Mouse (Mus musculus) kidney, adult 9 months (tissue): ENCODE data around the gene Cadm2.

Source experiments
- DNase-seq: peaks from one replicate; pipeline ENCODE4 v3.0.0; 2022

The Cadm2 gene

DNA sequence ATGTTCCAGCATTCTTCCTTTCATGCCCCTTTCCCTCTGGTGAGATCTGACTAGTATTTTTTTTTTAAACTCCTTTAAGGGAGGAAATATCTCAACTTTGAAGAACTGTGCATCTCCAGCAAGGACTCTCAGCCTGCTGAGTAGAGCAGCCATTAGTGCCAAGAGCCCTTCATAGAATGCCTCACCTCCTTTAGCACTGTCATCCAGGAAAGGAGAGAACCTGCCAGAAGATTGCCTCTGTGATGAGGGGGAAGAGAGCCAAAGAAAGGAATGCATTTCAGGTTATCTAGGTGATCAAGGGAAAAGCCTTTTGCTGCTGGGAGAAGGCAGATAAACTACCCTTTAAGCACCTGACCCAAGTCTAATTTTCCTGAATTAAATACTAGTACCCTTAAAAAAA lies 943.5 kb downstream of the Cadm2 start:
- no peak for DNase-seq

DNA sequence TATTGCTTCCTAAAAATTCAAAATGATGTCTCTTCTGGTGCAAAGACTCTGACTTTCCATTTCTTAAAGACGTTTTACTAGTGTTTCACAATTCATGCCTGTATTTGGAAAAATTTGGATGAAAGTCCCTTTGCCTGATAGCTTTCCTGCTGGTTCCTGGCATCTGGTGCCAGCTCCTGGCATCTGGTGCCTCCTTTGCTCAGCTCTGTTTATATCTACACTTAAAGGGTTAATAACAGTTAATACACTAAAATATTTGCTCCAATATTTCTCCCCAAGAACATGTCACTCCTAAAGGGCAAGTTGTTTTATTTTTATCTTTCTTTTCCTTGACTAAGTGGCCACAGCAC lies 969.7 kb downstream of the Cadm2 start:
- DNase-seq, result no peak

DNA sequence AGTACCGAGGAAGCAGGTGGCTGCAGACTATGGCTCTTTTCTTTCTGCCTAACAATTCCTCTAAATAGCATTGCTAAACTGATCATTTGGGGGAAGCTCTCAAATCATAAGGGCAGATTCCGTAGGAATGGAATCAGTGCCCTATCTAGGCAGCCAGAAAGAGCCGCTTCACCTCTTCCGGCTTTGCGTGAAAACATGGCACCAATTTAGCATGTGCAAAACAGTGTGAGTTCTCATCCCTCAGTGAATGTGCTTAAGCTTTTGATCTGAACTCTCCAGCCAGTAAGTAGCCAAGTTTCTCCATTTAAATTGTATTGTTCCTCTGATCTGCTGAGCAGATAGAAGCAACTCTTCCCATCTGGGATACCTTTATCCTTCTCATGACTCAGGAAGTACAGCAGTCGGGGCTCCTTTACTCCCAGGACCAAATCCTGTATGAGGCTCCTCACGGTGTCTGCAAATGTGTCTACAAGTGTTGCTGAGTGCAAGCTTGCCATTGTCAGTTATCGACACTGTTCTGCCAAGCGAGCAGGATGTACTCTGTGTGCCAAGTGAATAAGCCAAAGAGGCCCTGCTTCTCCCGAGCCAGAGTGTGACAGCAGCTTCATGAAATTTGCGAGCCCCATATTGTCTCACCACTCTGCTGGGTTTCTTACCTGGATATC lies 970.2 kb downstream of the Cadm2 start:
- DNase-seq, result no peak

DNA sequence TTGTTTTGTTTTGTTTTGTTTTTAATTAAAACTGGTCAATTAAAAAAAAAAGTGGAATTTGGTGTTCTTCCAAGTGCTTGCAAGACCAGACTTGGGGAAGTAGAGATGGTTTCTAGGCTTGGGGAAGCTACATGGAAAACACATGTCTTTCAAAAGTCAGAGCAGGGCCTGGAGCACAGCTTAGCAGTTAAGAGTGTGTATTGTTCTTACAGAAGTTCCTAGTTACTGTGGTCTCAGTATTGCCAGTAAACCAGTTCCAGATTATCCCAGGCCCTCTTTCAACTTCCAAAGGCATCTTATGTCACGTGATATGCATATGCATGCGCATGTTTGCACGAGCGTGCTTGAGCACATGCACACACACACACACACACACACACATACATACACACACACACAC lies 972.9 kb downstream of the Cadm2 start:
- DNase-seq, result no peak

DNA sequence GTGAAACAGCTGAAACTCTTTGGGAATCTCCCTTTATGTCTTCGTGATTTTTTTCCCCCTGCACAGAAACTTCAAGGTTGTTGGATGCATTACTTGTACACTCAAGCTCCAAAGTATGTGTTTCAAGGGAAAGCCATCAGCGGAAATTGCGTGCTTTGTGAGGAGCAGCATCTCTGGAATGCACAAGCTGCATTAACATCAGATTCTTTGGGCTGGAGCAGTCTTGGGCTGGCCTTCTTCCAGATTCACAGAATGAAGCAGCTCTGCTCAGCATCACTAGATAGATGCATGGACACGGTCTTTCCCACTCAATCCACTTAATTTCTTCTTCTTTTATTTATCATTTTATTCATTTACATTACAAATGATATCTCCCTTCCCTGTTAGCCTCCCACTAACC lies 977.1 kb downstream of the Cadm2 start:
- DNase-seq, result no peak

DNA sequence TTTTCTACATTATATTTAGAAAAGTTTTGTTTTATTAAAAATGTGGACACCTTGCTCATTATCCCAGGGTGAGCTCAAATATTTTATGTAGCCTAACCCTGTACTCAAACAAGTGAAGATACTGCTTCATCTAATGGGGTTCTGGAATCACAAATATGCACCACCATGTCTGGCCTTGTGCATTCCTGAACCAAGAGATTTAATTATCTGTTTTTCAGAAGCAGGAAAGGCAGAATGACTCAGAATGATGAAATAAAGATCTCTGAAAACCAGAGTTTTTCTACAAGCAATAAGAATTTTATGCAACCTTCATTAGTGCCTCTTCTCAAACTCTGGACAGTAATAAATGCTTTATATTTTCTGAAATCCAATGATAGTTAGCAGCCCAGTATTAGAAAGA lies 993.2 kb downstream of the Cadm2 start:
- no peak for DNase-seq

DNA sequence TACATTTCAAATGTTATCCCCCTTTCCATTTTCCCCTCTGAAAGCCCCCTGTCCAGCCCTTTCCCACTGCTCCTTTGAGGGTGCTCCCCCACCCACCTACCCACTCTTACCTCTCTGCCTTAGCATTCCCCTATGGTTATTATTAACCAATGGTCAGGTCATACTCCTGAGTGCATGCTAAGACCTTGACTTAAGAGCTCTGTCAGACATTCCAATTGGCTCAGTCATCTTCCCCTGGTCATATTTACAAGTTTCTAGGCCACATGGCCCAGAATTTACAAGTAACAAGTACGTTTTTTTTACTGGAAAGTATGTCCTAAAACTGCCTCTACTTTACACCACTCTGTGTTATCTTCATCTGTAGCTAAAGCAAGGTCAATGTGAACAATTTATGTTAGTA lies 998.3 kb downstream of the Cadm2 start:
- no peak for DNase-seq

DNA sequence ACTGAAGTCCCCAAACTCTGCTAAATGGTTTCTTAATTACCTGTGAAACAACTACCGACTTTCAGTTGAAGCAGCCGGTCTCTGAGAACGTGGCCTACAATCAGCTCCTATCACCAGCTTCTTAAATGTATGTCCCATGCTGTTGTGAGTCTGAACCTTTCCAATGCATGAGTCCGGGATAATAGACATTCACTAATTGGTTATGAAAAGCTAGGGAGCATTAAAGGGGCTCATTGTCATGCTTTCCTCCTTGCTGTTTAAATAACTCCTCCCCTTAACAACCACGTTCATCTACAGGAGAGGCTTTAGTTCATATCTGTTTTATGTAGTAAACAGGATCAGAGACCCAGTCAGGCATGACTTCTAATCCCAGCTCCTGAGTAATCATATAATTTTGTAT lies 1008.1 kb downstream of the Cadm2 start:
- no peak for DNase-seq
